Mouse (Mus musculus) macrophage (primary cell): Measurements from ENCODE around the gene Kif18b. TPM values are rescaled to one million over a fixed set of nuclear protein-coding genes. Genes with fewer than 3 reads are reported as not detected.

Experiments used
- H3K27ac ChIP-seq: fragments of 350-480 bp; formaldehyde crosslinking; 2 replicates; pipeline ENCODE4 v1.9.0; 2021
- H3K36me3 ChIP-seq: fragments of 350-480 bp; formaldehyde crosslinking; 2 replicates; pipeline ENCODE4 v1.9.0; 2021; ENCODE audit errors: inconsistent target
- H3K4me3 ChIP-seq: fragments of 350-480 bp; formaldehyde crosslinking; 2 replicates; pipeline ENCODE4 v1.9.0; 2021; ENCODE audit errors: inconsistent target
- H3K79me2 ChIP-seq: fragments of 350-480 bp; formaldehyde crosslinking; 2 replicates; pipeline ENCODE4 v1.9.0; 2021; ENCODE audit errors: inconsistent target
- WGBS: methylation state at CpG from one replicate; pipeline ENCODE4 v1.1.7; 2026; ENCODE audit warnings: inconsistent platforms; ENCODE audit not compliant: missing documents; 5-methylcytosine and 5-hydroxymethylcytosine counted together
- polyA plus RNA-seq: library from polyadenylated mRNA; stranded (reverse); fragments of 250-400 nt; gene quantifications from 3 replicates; pipeline ENCODE4 v1.2.4, GENCODE M21; 2018; ENCODE audit warnings: inconsistent platforms

The Kif18b gene
- polyA plus RNA-seq, 1 experiment from 2014 or later: 2.2 TPM

DNA sequence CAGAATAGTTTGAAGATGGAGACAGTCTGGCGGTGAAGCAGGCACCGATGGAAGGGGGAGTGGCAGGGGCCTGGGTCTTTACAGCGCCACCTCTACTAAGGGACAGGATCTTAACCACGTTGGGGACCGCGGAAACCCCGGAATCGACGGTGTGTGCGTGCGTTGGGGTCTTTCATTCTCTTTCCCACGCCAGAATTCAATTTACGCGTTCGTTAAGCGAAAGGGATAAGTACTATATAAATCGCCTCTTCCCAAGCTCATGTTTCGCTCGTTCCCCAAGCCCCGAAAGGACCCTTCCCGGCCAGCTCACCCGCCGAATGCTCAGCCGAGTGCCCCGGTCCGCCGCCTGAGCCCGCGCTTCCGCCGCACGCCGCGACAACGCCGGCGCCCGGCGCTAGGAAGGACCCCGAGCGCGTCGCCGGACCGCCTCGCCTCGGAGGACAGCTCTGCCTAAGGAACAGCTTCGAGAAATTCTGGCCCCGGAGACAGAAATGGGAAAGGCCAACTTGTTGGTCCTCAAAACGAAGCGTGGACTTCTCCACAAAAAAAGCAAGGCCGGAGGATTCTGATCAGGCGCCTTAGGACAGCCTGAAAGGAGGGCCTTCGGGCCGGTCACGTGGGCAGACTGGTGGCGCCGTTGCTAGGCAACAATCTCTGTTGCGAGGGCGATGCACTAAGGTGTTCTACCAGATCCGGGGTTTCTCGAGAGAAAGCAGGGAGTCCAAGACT lies 44.2 kb downstream of the Kif18b start, which contains the start of the genes Eftud2 and Ccdc103:
TSS of gene Eftud2 (minus strand) at position 401 of the 729 bp plus-strand sequence.
TSS of gene Ccdc103 (plus strand) at position 620 of the 729 bp plus-strand sequence.
- H3K36me3 ChIP-seq: peaks cover 10% of the 10 kb centered on the region; the same call in 1 of the 2 replicates
- peak within 1 kb of the TSS; percentile 99 for H3K4me3 ChIP-seq
- peak within 1 kb of the TSS; percentile 82 for H3K27ac ChIP-seq
- H3K79me2 ChIP-seq: peaks cover 24% of the 10 kb centered on the region
- under 1% methylated on average over 62 of the region's 62 CpGs for WGBS

DNA sequence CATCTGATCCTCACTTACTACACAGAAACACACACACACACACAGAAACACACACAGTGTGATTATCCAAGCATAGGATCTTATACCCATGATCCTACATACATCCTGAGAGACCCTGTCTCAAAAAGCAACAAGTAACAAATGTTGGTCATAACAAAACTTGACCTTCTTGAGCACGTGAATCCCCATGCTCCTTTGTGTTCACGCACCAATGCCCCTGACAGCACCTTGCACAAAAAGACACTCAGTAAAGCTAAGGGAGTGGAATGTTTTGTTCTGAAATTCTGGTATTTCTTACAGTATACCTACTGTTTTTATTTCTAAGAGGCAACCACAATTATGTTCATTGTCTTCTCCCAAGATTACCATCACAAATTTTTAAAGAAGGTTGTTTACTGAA lies 45.4 kb downstream of the Kif18b start:
- peaks cover 24% of the 10 kb centered on the region for H3K79me2 ChIP-seq
- peaks cover 20% of the 10 kb centered on the region; the same call in 1 of the 2 replicates for H3K36me3 ChIP-seq
- no peak overlapping the region for H3K27ac ChIP-seq
- 96% methylated on average over 2 of the region's 2 CpGs for WGBS
- H3K4me3 ChIP-seq: no peak overlapping the region

DNA sequence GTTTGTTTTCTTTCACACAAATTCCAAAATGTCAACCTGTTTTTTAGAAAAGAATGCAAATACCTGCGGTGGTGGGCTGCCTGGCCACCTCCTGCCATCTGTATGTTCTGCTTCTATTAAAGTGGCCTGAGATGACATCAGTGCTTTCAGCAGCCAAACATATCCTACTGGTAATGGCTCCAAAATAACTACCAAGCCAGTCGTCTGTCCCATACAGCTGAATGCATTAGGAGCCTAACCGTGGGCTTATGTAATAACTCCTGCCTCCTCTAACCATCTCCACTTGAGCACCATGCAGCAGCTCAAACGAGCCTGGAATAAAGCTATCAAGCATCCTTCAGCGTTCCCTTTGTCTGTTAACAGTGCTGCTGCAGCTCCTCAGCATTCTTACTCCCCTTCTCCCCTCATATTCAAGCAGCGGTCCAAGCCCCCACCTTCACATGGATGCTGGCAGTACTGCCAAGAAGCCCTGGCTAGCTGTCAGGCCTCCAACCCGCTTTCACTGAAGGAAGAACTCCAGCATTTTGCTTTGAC lies 50.1 kb downstream of the Kif18b start:
- 93% methylated on average over 7 of the region's 7 CpGs for WGBS
- Histone ChIP-seq H3K4me3 (no peak overlapping the region), H3K27ac (no peak overlapping the region), H3K36me3 (peaks cover 48% of the 10 kb centered on the region; the same call in 1 of the 2 replicates), H3K79me2 (peaks cover 17% of the 10 kb centered on the region)

DNA sequence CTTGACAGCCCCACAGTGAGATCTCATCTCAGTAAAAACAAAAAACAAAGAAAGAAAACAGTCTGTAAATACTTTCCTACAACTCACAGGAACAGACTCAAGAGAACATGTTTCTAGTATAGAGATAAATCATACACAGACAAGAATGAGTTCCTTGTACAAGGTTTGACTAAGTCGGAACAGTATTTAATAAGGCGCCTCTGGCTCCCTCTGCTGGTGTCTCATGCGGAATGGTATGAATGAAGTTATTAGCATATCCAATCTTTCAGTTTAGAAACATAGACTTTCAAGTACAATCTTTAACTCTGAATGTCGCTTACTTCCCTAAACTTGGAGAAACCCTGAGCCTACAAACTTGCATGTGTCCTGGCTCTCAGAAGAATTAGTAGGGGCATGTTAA lies 60.7 kb downstream of the Kif18b start:
- Histone ChIP-seq H3K79me2 (no peaks in the 10 kb centered on the region), H3K27ac (no peak overlapping the region), H3K36me3 (peaks cover 54% of the 10 kb centered on the region), H3K4me3 (no peak overlapping the region)
- 28% methylated on average over 4 of the region's 4 CpGs for WGBS

DNA sequence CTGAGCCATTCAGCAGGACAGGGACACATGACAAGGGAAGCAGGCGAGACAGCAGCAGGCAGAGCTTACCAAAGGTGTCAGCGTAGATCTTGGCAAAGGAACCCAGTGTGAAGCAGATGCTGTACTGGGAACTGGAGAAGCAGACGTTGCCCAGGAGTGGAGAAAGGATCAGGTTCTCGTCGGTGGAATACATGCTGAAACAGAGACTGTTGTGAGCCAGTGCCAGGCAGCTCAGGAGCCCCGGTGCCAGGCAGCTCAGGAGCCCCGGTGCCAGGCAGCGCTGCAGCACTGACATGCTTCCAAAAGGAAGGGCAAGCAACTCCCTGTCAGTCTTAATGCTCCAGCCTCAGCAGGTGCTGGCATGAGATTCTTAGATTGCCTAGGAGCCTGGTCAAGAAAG lies 65.0 kb downstream of the Kif18b start:
- 97% methylated on average over 8 of the region's 8 CpGs for WGBS
- no peaks in the 10 kb centered on the region for H3K79me2 ChIP-seq
- H3K27ac ChIP-seq: no peak overlapping the region
- H3K4me3 ChIP-seq: no peak overlapping the region
- peaks cover 53% of the 10 kb centered on the region for H3K36me3 ChIP-seq

DNA sequence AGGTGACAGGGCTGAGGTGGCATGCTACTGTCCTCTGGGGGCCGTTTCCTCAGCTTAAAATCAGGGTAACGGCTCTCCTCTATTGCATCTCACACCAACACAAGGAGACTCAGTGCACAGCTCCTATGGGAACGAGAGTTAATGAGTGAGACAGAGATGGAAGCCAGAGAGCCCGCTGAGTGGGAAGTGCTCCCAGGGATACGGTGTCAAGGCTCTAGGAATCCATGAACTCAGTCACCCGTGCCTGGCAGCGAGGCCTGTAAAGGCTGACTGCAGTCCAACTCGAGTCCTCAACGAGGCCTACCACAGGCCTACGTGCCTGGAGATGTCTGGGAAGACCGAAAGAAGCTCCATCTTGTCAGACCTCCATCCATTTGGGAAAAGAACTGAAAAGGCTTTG lies 66.0 kb downstream of the Kif18b start:
- H3K36me3 ChIP-seq: peaks cover 58% of the 10 kb centered on the region

DNA sequence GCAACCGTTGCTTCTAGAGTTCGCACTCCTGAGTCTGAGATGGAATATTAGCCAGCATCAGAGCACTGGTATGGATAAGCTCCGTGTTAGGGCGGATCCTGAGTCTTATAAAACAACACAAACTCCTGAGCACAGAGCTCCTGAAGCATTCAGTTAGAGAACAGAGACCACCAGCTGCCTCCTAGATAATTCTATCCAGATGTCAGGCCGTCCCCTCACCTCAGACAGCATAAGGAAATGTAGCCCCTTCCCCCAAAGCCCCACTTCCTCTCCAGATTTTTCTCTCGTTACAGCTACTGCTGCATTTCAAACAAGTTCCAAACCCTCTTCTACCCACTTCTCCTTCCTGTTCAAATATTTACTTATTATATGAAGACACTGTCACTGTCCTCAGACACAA lies 69.0 kb downstream of the Kif18b start:
- WGBS: 77% methylated on average over 6 of the region's 6 CpGs
- H3K27ac ChIP-seq: no peak overlapping the region
- no peaks in the 10 kb centered on the region for H3K79me2 ChIP-seq
- no peak overlapping the region for H3K4me3 ChIP-seq
- H3K36me3 ChIP-seq: peaks cover 63% of the 10 kb centered on the region

More for the DNA sequence above, 66.0 kb downstream of the Kif18b start:
- no peak overlapping the region for H3K27ac ChIP-seq
- H3K4me3 ChIP-seq: no peak overlapping the region
- 96% methylated on average over 10 of the region's 11 CpGs for WGBS
- H3K79me2 ChIP-seq: no peaks in the 10 kb centered on the region

Other genes starting within 250 kb of the Kif18b start
- 19.1 to 24.1 TPM (median 22.5 TPM) in 3 replicates for gene Ccdc43, start 227.3 kb downstream of the Kif18b start, polyA plus RNA-seq
- gene Adam11, start 163.7 kb downstream of the Kif18b start, polyA plus RNA-seq: 0.16 TPM in 1 of 3 replicates, not detected in the others
- 0.12 TPM in 1 of 3 replicates, not detected in the others for gene Gjc1, start 105.4 kb downstream of the Kif18b start, polyA plus RNA-seq
- gene Higd1b, start 89.3 kb downstream of the Kif18b start, polyA plus RNA-seq: not detected in 3 replicates
- 45.8 to 73.1 TPM (median 46.9 TPM) in 3 replicates for gene Eftud2, start 44.1 kb downstream of the Kif18b start, polyA plus RNA-seq
- gene Ccdc103, start 43.9 kb downstream of the Kif18b start, polyA plus RNA-seq: not detected in 3 replicates
- gene Fam187a, start 40.0 kb downstream of the Kif18b start, polyA plus RNA-seq: not detected in 3 replicates
- not detected in 3 replicates for gene Gfap, start 24.2 kb downstream of the Kif18b start, polyA plus RNA-seq
- not detected in 3 replicates for gene C1ql1, start 21.6 kb upstream of the Kif18b start, polyA plus RNA-seq
- gene Nmt1, start 103.1 kb upstream of the Kif18b start, polyA plus RNA-seq: 58.0 to 93.5 TPM (median 59.5 TPM) in 3 replicates
- gene Dcakd, start 103.2 kb upstream of the Kif18b start, polyA plus RNA-seq: 24.3 to 27.5 TPM (median 26.4 TPM) in 3 replicates
- 0.07 to 0.21 TPM in 2 of 3 replicates, not detected in the other for gene Plcd3, start 176.5 kb upstream of the Kif18b start, polyA plus RNA-seq
- 8.8 to 14.0 TPM (median 10.0 TPM) in 3 replicates for gene Acbd4, start 176.6 kb upstream of the Kif18b start, polyA plus RNA-seq
- gene Hexim1, start 191.1 kb upstream of the Kif18b start, polyA plus RNA-seq: 18.5 to 31.2 TPM (median 23.4 TPM) in 3 replicates
- gene Hexim2, start 207.3 kb upstream of the Kif18b start, polyA plus RNA-seq: 0.98 to 2.8 TPM (median 2.6 TPM) in 3 replicates
- 29.0 to 47.4 TPM (median 29.5 TPM) in 3 replicates for gene Fmnl1, start 246.0 kb upstream of the Kif18b start, polyA plus RNA-seq